Mouse (Mus musculus) stomach, embryonic 15.5 days (tissue): ENCODE measurements around the gene Klrb1c. TPM values are rescaled to one million over a fixed set of nuclear protein-coding genes. Genes with fewer than 3 reads are reported as not detected.
A peak's percentile ranks its signal among the peaks of the same experiment; 100 is the strongest.

Source experiments
- ATAC-seq: fragments of 200-750 bp; cut with Nextera tagmentation; 2 replicates; pipeline ENCODE4 v1.8.0; 2017; ENCODE audit warnings: low read depth, moderate number of reproducible peaks, moderate TSS enrichment; ENCODE audit not compliant: insufficient read depth, low FRiP score
- H3K27ac ChIP-seq: fragments of 300-500 bp; sonication (generic); 2 replicates; pipeline ENCODE4 v1.5.1; 2015; ENCODE audit warnings: mild to moderate bottlenecking, inconsistent platforms
- H3K27me3 ChIP-seq: fragments of 300-500 bp; sonication (generic); replicated peaks from 2 replicates; pipeline ENCODE4 v1.6.1; 2015; ENCODE audit warnings: inconsistent platforms
- H3K36me3 ChIP-seq: fragments of 300-500 bp; sonication (generic); 2 replicates; pipeline ENCODE4 v1.6.1; 2015; ENCODE audit warnings: inconsistent platforms
- H3K4me1 ChIP-seq: fragments of 300-500 bp; sonication (generic); 2 replicates; pipeline ENCODE4 v1.6.1; 2015; ENCODE audit warnings: inconsistent platforms
- H3K4me2 ChIP-seq: fragments of 300-500 bp; sonication (generic); 2 replicates; pipeline ENCODE4 v1.6.1; 2015; ENCODE audit warnings: mild to moderate bottlenecking, inconsistent platforms
- H3K4me3 ChIP-seq: fragments of 300-500 bp; sonication (generic); replicated peaks from 2 replicates; pipeline ENCODE4 v1.5.1; 2015; ENCODE audit warnings: inconsistent platforms
- H3K9ac ChIP-seq: fragments of 300-500 bp; sonication (generic); 2 replicates; pipeline ENCODE4 v1.6.1; 2015; ENCODE audit warnings: inconsistent platforms
- H3K9me3 ChIP-seq: fragments of 300-500 bp; sonication (generic); 2 replicates; pipeline ENCODE4 v1.6.1; 2016; ENCODE audit warnings: inconsistent platforms
- WGBS: fragments of 180-500 bp; shearing (Covaris S2); methylation state at CpG from one replicate; pipeline ENCODE4 v1.1.7; 2015; 5-methylcytosine and 5-hydroxymethylcytosine counted together
- polyA plus RNA-seq: library from polyadenylated mRNA; unstranded; fragments of >200 nt; fragmentation: Nextera tagmentation; extraction: Ambion mirVana; gene quantifications from 2 replicates; pipeline ENCODE4 v1.2.1, GENCODE M21; 2015

Klrb1c gene
- 0.12 and 0.23 TPM in 2 replicates for polyA plus RNA-seq

DNA sequence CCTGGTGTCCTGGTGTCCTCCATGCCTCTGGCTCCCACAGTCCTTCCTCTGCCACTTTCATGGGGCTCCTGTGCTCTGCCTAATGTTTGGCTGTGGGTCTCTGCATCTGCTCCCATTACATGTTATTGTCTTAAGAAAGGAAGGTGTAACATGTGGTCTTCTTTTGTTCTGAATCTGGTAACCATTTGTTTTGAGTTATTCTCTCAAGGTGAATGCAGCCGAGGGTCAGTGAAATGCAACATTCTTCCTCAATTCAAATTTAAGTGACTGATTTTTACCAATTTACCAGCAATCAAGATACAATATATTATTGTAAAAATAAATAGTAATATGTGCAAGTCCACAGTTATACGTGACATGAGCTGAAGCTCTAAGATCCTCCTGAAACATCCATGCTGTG, at the start of gene Klrb1c:
Gene Klrb1c, minus strand, starts transcription at position 101 of the 400 bp plus-strand sequence.
- no peak within 1 kb of the TSS for H3K9ac ChIP-seq
- H3K36me3 ChIP-seq: no peaks in the 10 kb centered on the region
- H3K4me2 ChIP-seq: no peak within 1 kb of the TSS
- no peaks in the 10 kb centered on the region for H3K9me3 ChIP-seq
- no peak for ATAC-seq
- H3K4me1 ChIP-seq: no peaks in the 10 kb centered on the region; the same call in 1 of the 2 replicates
- no peak within 1 kb of the TSS for H3K27ac ChIP-seq
- no peaks in the 10 kb centered on the region for H3K27me3 ChIP-seq
- 88% methylated on average over 2 of the region's 2 CpGs for WGBS
- no peak within 1 kb of the TSS for H3K4me3 ChIP-seq

DNA sequence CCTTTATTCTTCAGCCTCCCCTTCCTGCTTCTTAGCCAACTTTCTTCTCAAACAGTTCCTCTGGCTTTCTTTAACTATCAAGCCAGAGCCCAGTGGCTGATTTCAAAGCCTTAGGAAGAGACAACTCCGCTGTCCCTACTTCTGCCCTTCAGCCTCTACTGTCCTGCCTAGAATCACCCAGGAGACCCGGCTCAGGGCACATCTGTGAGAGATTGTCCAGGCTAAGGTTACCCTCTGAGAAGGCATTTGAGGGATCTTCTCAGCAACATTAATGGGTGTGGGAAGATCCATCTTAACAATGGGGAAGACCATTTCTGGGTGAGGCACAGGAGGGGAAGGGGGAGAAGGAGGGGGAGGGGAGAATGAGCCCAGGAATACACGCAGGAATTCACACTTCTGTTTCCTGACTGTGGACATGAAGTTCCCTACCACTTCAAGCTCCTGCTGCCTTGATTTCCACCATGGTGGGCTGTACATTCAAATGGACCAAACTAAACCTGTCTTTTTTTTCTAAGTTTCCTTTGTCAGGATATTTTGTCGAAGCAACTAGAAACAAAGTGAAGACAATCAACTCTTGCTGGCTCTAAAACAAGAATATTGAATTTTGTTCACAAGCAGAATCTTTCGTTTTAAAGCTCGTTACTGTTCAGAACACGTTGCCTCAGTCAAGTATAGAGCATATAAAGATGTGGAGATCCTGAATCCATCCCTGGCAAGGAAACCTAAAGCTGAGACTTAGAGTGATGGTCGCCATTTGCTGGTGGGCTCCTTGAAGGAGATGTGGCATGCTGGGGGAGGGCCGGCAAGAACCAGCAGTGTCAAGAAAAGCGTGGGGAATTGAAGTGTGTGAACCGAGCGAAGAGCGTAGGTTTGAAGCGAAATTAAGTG, 48.7 kb upstream of the Klrb1c start:
- H3K4me3 ChIP-seq: peak overlapping the region; percentile 63
- no peaks in the 10 kb centered on the region for H3K9me3 ChIP-seq
- H3K9ac ChIP-seq: no peak overlapping the region; the same call in 1 of the 2 replicates
- H3K36me3 ChIP-seq: no peaks in the 10 kb centered on the region
- ATAC-seq: no peak
- WGBS: 3% methylated on average over 14 of the region's 14 CpGs
- H3K27ac ChIP-seq: peak overlapping the region; percentile 85
- H3K4me2 ChIP-seq: peak overlapping the region; percentile 80
- peaks cover 17% of the 10 kb centered on the region for H3K4me1 ChIP-seq
- H3K27me3 ChIP-seq: no peaks in the 10 kb centered on the region

DNA sequence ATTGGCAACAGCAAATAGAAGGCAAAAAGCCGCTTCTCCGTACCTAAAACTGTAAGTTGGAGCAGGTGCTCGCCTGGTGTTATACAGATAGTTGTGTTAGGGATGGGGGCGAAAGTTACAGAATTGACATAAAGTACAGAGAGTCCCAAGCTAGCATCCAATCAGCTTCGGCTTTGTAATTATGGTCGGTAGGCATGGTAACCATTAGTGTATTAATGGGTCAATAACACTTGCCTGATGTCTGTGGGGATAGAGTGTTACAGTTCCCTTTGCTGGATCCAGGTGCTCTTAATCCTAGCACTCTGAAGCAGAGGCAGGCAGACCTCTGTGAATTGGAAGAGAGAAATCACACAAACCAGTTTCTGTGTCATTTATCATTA, 47.9 kb upstream of the Klrb1c start:
- H3K9ac ChIP-seq: no peak overlapping the region
- peak overlapping the region; percentile 63; the same call in 1 of the 2 replicates for H3K4me3 ChIP-seq
- peak overlapping the region; percentile 80 for H3K4me2 ChIP-seq
- 81% methylated on average over 6 of the region's 6 CpGs for WGBS
- H3K36me3 ChIP-seq: no peaks in the 10 kb centered on the region
- peak overlapping the region; percentile 85; the same call in 1 of the 2 replicates for H3K27ac ChIP-seq
- H3K27me3 ChIP-seq: no peaks in the 10 kb centered on the region
- no peak for ATAC-seq
- peaks cover 14% of the 10 kb centered on the region for H3K4me1 ChIP-seq
- H3K9me3 ChIP-seq: no peaks in the 10 kb centered on the region

DNA sequence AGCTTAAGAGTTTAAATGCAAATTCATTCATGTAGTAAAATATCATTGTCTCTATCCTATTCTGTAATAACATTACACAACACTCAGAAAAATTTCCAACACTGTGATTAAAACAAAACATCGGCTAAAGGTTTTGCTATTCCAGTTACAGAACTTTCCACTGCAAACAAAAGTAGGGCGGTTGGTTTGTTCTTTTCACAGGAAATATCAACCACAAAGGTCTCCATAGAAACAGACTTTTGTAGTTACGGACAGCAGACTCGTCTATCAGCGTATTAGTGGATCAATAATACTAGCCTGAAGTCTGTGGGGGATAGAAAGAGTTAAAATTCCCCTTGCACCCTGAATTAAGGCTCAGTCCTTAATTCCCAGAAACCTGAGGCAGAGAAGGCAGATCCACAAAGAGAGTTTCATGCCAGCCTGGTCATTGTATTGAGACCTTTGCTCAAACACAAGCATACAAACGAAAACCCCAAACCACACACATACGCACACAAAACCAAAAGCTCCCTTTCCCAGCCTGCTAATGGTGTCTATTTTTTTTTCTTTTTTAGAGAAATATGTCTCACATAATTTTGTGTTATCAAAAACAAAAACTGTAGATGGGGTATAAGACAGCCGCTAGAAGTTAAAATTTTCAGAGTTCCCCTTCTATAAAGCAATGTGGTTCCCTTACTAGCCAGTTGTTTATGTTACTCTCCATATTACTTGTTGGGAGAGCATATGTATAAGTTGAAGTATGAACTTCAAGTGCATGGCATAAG, 47.4 kb upstream of the Klrb1c start:
- Histone ChIP-seq H3K4me2 (no peak overlapping the region), H3K9me3 (no peaks in the 10 kb centered on the region), H3K4me1 (peaks cover 9% of the 10 kb centered on the region), H3K27me3 (no peaks in the 10 kb centered on the region), H3K36me3 (no peaks in the 10 kb centered on the region), H3K27ac (no peak overlapping the region), H3K4me3 (no peak overlapping the region), H3K9ac (no peak overlapping the region)
- 69% methylated on average over 8 of the region's 8 CpGs for WGBS
- ATAC-seq: no peak

DNA sequence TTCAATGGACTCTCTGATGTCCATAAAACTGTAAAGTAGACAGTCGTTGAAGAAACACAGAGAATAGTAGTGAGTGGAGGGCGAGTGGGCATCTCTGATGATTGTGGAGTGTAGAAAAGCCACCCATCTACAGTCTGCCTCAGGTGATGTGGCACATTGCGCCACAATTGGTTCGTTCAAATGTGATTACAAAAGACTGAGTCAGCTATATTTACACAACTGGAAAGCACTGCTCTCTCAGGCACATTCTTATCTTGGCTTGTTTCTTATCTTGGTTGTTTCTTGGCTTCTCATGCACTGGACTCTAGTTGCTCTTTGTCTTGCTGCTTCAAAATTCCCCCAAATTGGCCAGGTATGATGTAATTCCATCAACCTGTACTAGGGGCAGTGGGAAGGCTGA, 46.6 kb upstream of the Klrb1c start:
- Histone ChIP-seq H3K4me3 (no peak overlapping the region), H3K9me3 (no peaks in the 10 kb centered on the region), H3K27me3 (no peaks in the 10 kb centered on the region), H3K4me1 (peaks cover 9% of the 10 kb centered on the region), H3K4me2 (no peak overlapping the region), H3K36me3 (no peaks in the 10 kb centered on the region), H3K27ac (no peak overlapping the region), H3K9ac (no peak overlapping the region)
- WGBS: 62% methylated on average over 4 of the region's 4 CpGs
- ATAC-seq: no peak

DNA sequence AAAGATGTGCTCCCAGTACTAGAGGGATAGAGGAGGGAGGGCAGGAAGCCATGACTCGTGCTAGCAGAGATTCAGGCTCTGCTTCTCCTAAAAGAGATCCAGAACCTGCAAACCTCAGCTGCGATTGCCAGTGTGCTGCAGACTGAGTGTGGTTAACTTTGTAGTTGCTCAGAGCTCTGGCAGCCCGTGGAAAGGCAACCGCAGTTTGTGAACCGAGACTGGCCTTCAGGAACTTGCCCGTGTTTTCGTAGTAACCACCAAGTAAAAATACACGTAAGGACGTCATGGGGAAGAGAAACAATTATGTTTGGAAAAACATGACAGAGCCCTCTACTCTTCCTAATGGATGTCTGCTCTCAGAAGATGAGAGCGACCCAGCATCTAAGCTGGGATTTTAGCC, 44.0 kb upstream of the Klrb1c start:
- Histone ChIP-seq H3K4me1 (0 out of 2 replicates have a peak, but pooled peaks cover 4% of the 10 kb centered on the region), H3K4me2 (no peak overlapping the region), H3K36me3 (no peaks in the 10 kb centered on the region), H3K27me3 (no peaks in the 10 kb centered on the region), H3K4me3 (no peak overlapping the region), H3K9me3 (no peaks in the 10 kb centered on the region), H3K27ac (no peak overlapping the region), H3K9ac (no peak overlapping the region)
- 86% methylated on average over 10 of the region's 10 CpGs for WGBS
- no peak for ATAC-seq

DNA sequence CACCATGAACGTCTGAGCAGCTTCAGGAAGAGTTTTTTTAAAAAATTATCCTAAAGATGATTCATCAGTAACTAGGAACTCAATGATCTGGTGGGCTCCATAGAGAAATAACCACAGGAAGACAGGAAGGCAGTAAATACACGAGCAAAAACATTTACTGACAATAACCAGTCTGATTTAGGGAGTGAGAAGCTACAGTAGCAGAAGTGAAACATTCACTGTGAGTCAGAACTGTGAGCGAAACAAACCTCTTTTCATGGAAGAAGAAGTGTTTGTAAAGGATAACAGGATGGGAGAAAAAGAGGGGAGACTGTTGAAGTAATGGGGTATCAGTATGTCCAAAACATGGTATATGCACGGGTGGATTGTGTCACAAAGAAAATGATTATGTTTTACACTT, 40.8 kb upstream of the Klrb1c start:
- whole genome bisulfite sequencing: 61% methylated on average over 4 of the region's 4 CpGs

DNA sequence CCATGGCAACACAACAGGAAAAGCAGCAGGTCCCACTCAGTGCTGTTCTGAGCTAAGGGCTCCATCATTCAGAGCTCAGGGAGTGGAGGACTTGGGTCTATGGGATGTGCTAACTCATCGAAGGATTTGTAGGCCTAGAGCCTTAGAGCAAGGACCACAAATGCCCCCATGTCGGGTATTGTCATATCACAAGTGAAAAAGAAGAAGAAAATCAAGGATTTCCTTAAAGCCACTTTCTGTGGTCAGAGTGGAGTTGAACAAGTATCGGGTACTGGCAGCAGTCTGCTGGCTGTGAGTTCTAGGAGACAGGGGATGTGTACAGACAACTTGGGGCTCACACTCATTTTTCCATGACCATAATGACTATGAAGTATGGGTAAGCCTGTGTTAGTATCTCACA, 37.8 kb upstream of the Klrb1c start:
- no peaks in the 10 kb centered on the region for H3K36me3 ChIP-seq
- ATAC-seq: no peak

More for the DNA sequence above, 40.8 kb upstream of the Klrb1c start:
- H3K4me3 ChIP-seq: no peak overlapping the region
- H3K4me2 ChIP-seq: no peak overlapping the region
- no peak overlapping the region for H3K9ac ChIP-seq
- no peaks in the 10 kb centered on the region for H3K36me3 ChIP-seq
- H3K27me3 ChIP-seq: no peaks in the 10 kb centered on the region
- no peak for ATAC-seq
- H3K9me3 ChIP-seq: no peaks in the 10 kb centered on the region
- H3K27ac ChIP-seq: no peak overlapping the region
- no peaks in the 10 kb centered on the region for H3K4me1 ChIP-seq

DNA sequence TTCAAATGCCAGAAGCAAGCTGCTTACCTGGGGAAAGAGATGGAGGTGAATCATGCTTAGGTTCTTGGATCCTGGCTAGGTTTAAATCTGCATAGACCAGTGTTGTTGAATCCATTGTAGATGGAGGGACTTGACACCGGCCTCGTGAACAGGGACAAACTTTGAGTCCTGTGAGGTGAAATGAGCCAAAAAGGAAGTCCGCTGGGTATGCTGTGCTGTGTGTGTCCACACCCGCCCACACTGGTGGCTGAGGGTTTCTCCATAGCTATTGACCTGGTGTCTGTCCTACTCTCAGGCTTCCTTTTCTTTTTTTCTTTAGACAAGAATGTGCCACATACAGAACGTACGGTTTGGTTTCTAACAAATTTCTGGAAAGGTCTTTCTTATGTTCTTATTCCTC, 37.1 kb upstream of the Klrb1c start, which contains the start of the genes Gm44511 and Klrb1b:
Gene Gm44511, minus strand, starts transcription at position 184 of the 400 bp plus-strand sequence.
Gene Klrb1b, minus strand, starts transcription at position 200 of the 400 bp plus-strand sequence.
- no peak within 1 kb of the TSS for H3K4me3 ChIP-seq
- H3K9me3 ChIP-seq: no peaks in the 10 kb centered on the region
- H3K4me2 ChIP-seq: no peak within 1 kb of the TSS
- H3K36me3 ChIP-seq: no peaks in the 10 kb centered on the region
- no peak within 1 kb of the TSS for H3K27ac ChIP-seq
- no peak within 1 kb of the TSS for H3K9ac ChIP-seq
- no peaks in the 10 kb centered on the region for H3K27me3 ChIP-seq
- ATAC-seq: no peak
- no peaks in the 10 kb centered on the region for H3K4me1 ChIP-seq
- WGBS: 88% methylated on average over 6 of the region's 6 CpGs

More for the DNA sequence above, 37.8 kb upstream of the Klrb1c start:
- no peak overlapping the region for H3K9ac ChIP-seq
- no peaks in the 10 kb centered on the region for H3K4me1 ChIP-seq
- no peak overlapping the region for H3K27ac ChIP-seq
- no peaks in the 10 kb centered on the region for H3K27me3 ChIP-seq
- H3K4me3 ChIP-seq: no peak overlapping the region
- no peaks in the 10 kb centered on the region for H3K9me3 ChIP-seq
- WGBS: 81% methylated on average over 3 of the region's 3 CpGs
- H3K4me2 ChIP-seq: no peak overlapping the region

DNA sequence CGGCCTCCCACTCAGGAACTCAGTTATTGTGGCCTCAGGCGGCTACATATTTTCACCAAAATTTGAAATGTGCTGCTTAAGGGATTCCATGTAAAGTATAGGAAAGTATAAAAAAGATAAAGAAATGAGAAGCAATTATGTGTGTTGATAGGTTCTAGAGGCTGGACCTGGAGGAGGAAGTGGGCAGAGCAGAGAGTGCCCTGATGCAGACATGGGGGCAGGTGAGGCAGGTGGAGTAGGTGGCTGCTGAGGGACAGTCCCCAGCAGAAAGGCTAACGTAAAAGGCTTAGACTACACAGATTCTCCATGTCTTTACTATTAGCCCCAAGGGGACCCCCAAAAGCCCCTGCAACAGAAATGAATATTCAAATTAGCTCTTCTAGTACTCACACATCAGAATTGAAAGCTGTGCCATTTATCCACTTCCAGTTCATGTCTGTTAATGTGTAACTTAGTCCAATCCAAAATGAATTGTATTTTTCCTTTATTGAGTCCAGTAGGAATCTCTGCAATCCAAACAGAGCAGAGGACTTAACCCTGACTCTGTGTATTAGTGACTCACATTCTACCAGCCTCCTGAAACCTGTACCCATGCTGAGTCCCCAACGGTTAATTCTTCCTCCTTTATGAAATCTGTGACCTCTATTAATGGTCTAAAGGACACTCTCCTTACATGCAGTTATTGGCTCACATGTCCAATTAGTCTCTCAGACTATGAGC, 29.2 kb upstream of the Klrb1c start:
- ATAC-seq: no peak
- Histone ChIP-seq H3K9me3 (no peaks in the 10 kb centered on the region), H3K4me3 (no peak overlapping the region), H3K36me3 (no peaks in the 10 kb centered on the region), H3K9ac (no peak overlapping the region), H3K4me2 (no peak overlapping the region), H3K27me3 (no peaks in the 10 kb centered on the region), H3K4me1 (no peaks in the 10 kb centered on the region), H3K27ac (no peak overlapping the region)
- WGBS: 77% methylated on average over 4 of the region's 4 CpGs

DNA sequence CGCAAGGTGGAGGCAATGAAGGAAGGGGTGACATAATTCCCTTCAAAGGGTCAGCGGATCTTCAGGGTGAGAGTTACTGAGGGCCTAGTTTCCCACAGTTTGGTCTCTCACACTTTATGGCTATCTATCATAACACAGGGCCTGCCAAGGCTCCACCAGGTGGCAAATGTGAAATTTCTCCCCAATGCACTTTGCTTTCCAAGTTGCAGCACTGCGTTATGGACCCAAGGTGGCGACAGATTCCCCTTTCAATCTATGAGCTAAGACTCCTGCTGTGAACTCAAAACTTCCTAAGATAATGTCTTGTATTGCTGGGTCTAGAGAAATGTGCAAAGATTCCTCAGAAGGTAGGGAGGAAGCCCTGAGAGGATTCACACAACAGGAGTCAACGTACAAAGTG, 19.5 kb upstream of the Klrb1c start:
- 87% methylated on average over 5 of the region's 5 CpGs for WGBS

More for the DNA sequence above, 19.5 kb upstream of the Klrb1c start:
- H3K9ac ChIP-seq: no peak overlapping the region
- no peaks in the 10 kb centered on the region for H3K4me1 ChIP-seq
- no peak overlapping the region for H3K27ac ChIP-seq
- H3K27me3 ChIP-seq: no peaks in the 10 kb centered on the region
- no peak overlapping the region for H3K4me3 ChIP-seq
- no peaks in the 10 kb centered on the region for H3K9me3 ChIP-seq
- no peak for ATAC-seq
- no peak overlapping the region for H3K4me2 ChIP-seq
- no peaks in the 10 kb centered on the region for H3K36me3 ChIP-seq
